12 mouse cellular contexts compared by ENCODE assay signal in the genomic region with DNA sequence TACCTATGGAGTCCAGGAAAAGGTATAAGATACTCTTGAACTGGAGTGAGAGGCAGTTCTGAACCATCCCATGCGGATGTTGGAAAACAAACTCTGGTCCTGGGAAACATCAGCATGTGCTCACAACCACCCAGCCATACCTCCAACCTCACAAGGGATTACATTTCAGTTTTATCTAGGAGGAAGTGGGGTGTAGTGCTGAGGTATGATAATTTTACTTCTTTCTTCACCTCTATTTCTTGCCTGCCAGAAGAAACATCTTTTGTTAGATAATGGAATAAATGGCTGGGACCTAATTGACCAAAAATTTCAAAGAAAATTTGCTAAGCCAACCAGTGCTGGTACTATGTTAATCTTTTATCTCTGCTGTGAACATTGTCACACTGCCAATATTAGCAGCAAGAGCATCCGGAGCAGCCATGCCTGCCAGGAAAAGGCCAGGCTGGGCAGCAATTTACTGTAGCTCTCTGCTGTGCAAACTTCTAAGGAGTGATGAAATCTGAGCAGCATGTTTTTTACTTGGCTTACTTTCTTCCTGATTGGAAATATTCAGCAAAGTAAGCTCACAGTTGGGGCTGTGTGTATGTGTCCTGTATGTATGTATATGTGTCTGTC. TPM values are rescaled to one million over a fixed set of nuclear protein-coding genes. Genes with fewer than 3 reads are reported as not detected.
DNase-seq lines count a peak whose midpoint lies in the region; ATAC-seq and TF ChIP-seq lines count a peak whose summit lies in the region.
"Had no signal": no experiment of that assay in that cellular context is flagged by ENCODE, and none has a peak within 500 bp of the region (broad histone marks: within the 10 kb centered on the region; RNA-seq: fewer than 3 reads in every experiment).

No protein-coding gene starts in this region.

- H3K27ac ChIP-seq in heart, adult 2 months, result peak overlapping the region; percentile 4; the same call in 1 of the 2 replicates
- no peak overlapping the region for H3K27ac ChIP-seq in lung, embryonic 16.5 days (ENCODE audit: low read length)
- H3K27ac ChIP-seq in midbrain, embryonic 14.5 days (replicated peaks; ENCODE audit: low read depth, low read length), result no peak overlapping the region
- H3K27ac ChIP-seq: hindbrain, embryonic 10.5 days; midbrain, embryonic 10.5 days had no signal

- no peak for DNase-seq in heart, adult 2 months
- no peak for DNase-seq in heart, postnatal 25 days (ENCODE audit: low spot score)
- DNase-seq in lung, postnatal 25 days (ENCODE audit: low spot score), result no peak
- peak; percentile 36 for DNase-seq in heart, postnatal 4 days
- DNase-seq in midbrain, embryonic 14.5 days, result no peak
- no peak for DNase-seq in thymus, postnatal 0 days (ENCODE audit: low spot score)

- H3K4me3 ChIP-seq in heart, adult 2 months, result no peak overlapping the region
- H3K4me3 ChIP-seq in lung, embryonic 16.5 days (ENCODE audit: low read length), result no peak overlapping the region
- H3K4me3 ChIP-seq in midbrain, embryonic 14.5 days (replicated peaks; ENCODE audit: low read depth, low read length), result no peak overlapping the region
- H3K4me3 ChIP-seq: erythroblast, embryonic 14.5 days; hindbrain, embryonic 10.5 days; midbrain, embryonic 10.5 days had no signal

- ATAC-seq in lung, embryonic 16.5 days (ENCODE audit: low read depth), result peak; percentile 88
- peak; percentile 66 for ATAC-seq in megakaryocyte progenitor cell, adult 5-6 weeks (replicated peaks; ENCODE audit: poor library complexity)
- ATAC-seq in midbrain, embryonic 14.5 days (ENCODE audit: low FRiP score, low TSS enrichment), result no peak

- H3K9me3 ChIP-seq in lung, embryonic 16.5 days (ENCODE audit: control insufficient read depth, low read length), result no peaks in the 10 kb centered on the region
- no peaks in the 10 kb centered on the region for H3K9me3 ChIP-seq in midbrain, embryonic 14.5 days (ENCODE audit: control insufficient read depth, low read length)
- H3K9me3 ChIP-seq: midbrain, embryonic 10.5 days had no signal

- peaks cover 2% of the 10 kb centered on the region; the same call in 1 of the 2 replicates for H3K36me3 ChIP-seq in heart, adult 2 months (ENCODE audit: control insufficient read depth, insufficient read depth, low read length)
- H3K36me3 ChIP-seq in lung, embryonic 16.5 days (ENCODE audit: control insufficient read depth, insufficient read depth, low read length), result no peaks in the 10 kb centered on the region
- no peaks in the 10 kb centered on the region for H3K36me3 ChIP-seq in midbrain, embryonic 14.5 days (ENCODE audit: control insufficient read depth, insufficient read depth, low read length)
- H3K36me3 ChIP-seq: hindbrain, embryonic 10.5 days; midbrain, embryonic 10.5 days had no signal

- peaks cover 3% of the 10 kb centered on the region; the same call in 1 of the 2 replicates for H3K4me1 ChIP-seq in heart, adult 2 months (ENCODE audit: control insufficient read depth, insufficient read depth, low read length)
- H3K4me1 ChIP-seq in lung, embryonic 16.5 days (replicated peaks; ENCODE audit: control insufficient read depth, insufficient read depth, low read length), result peaks cover 12% of the 10 kb centered on the region
- no peaks in the 10 kb centered on the region for H3K4me1 ChIP-seq in midbrain, embryonic 14.5 days (ENCODE audit: control insufficient read depth, insufficient read depth, low read length)
- H3K4me1 ChIP-seq: hindbrain, embryonic 10.5 days; midbrain, embryonic 10.5 days had no signal

- no peak overlapping the region for H3K4me2 ChIP-seq in lung, embryonic 16.5 days (ENCODE audit: low read depth, low read length)
- no peak overlapping the region for H3K4me2 ChIP-seq in midbrain, embryonic 14.5 days (ENCODE audit: low read length)

- TF ChIP-seq POLR2A in heart, adult 2 months (IDR thresholded peaks at IDR 0.05; ENCODE audit: insufficient read depth, low read depth, low read length), result no peak

- no peaks in the 10 kb centered on the region for H3K27me3 ChIP-seq in heart, adult 2 months (ENCODE audit: control insufficient read depth, insufficient read depth, low read length)
- no peaks in the 10 kb centered on the region; the same call in 1 of the 2 replicates for H3K27me3 ChIP-seq in lung, embryonic 16.5 days (ENCODE audit: control insufficient read depth, insufficient read depth, low read depth, low read length)
- H3K27me3 ChIP-seq in midbrain, embryonic 14.5 days (ENCODE audit: control insufficient read depth, insufficient read depth, low read length), result no peaks in the 10 kb centered on the region

- no peak for TF ChIP-seq CTCF in heart, adult 2 months (IDR thresholded peaks at IDR 0.05)

- TF ChIP-seq EP300 in heart, adult 2 months (IDR thresholded peaks at IDR 0.05; ENCODE audit: insufficient read depth, low read depth, low read length), result no peak

- intact Hi-C loops in heart, adult 2 months (cut with DNase I), result loop anchor here (5.0 kb wide), 1 partner anchor 112 kb away; a partner anchor contains a TSS
- intact Hi-C loops in heart, postnatal 25 days (cut with DNase I), result no loop called here

- no peaks in the 10 kb centered on the region for H3K79me2 ChIP-seq in heart, adult 2 months (replicated peaks; ENCODE audit: control insufficient read depth, insufficient read depth, low read length)

- H3K9ac ChIP-seq in heart, adult 2 months (ENCODE audit: low read depth, low read length), result no peak overlapping the region
- no peak overlapping the region for H3K9ac ChIP-seq in lung, embryonic 16.5 days (ENCODE audit: low read length)
- H3K9ac ChIP-seq in midbrain, embryonic 14.5 days (replicated peaks; ENCODE audit: low read length), result no peak overlapping the region

- 35% methylated on average over 2 of the region's 2 CpGs for WGBS in heart, adult 2 months
- 44% methylated on average over 2 of the region's 2 CpGs for WGBS in lung, embryonic 16.5 days
- 78% methylated on average over 2 of the region's 2 CpGs for WGBS in midbrain, embryonic 14.5 days

RNA-seq across cellular contexts. Expression of a gene that starts 6.3 kb away (rescaled TPM):
- total RNA-seq in heart, adult 2 months (2021), result 1 to 10 TPM in 1 of 2 experiments, under 1 TPM in 1; 0.48 to 1.0 TPM
- 2.0 and 2.8 TPM in 2 replicates for polyA plus RNA-seq in heart, adult 2 months (2012; rRNA removed)
- under 1 TPM; 0.55 to 0.64 TPM for total RNA-seq in heart, postnatal 25 days (2021)
- 0.41 and 1.0 TPM in 2 replicates for polyA plus RNA-seq in lung, embryonic 16.5 days (2015; fragmentation: Nextera tagmentation; extraction: Ambion mirVana)
- under 1 TPM; 0.45 to 0.72 TPM for total RNA-seq in heart, postnatal 4 days (2021)
- not detected in 2 replicates for total RNA-seq in megakaryocyte progenitor cell, adult 5-6 weeks (2015)
- total RNA-seq in megakaryocyte progenitor cell, adult 5-6 weeks (2017), result not detected in 2 replicates
- polyA plus RNA-seq in midbrain, embryonic 14.5 days (2014; fragmentation: Nextera tagmentation; extraction: Ambion mirVana), result not detected in 2 replicates
- 1.6 and 2.1 TPM in 2 replicates for polyA plus RNA-seq in thymus, postnatal 0 days (2015; fragmentation: Nextera tagmentation; extraction: Ambion mirVana)
- total RNA-seq: neutrophil, adult 5-6 weeks had no signal
- polyA plus RNA-seq: erythroblast, embryonic 14.5 days; hindbrain, embryonic 10.5 days; midbrain, embryonic 10.5 days had no signal

RNA-seq across cellular contexts. Expression of a gene that starts 18.9 kb away (rescaled TPM):
- total RNA-seq in heart, adult 2 months (2021), result not detected
- polyA plus RNA-seq in heart, adult 2 months (2012; rRNA removed), result 0.35 and 0.84 TPM in 2 replicates
- not detected for total RNA-seq in heart, postnatal 25 days (2021)
- not detected in 2 replicates for polyA plus RNA-seq in lung, embryonic 16.5 days (2015; fragmentation: Nextera tagmentation; extraction: Ambion mirVana)
- not detected for total RNA-seq in heart, postnatal 4 days (2021)
- 7.3 and 32.4 TPM in 2 replicates for total RNA-seq in megakaryocyte progenitor cell, adult 5-6 weeks (2015)
- total RNA-seq in megakaryocyte progenitor cell, adult 5-6 weeks (2017), result 9.4 and 27.4 TPM in 2 replicates
- polyA plus RNA-seq in midbrain, embryonic 14.5 days (2014; fragmentation: Nextera tagmentation; extraction: Ambion mirVana), result not detected in 2 replicates
- 0.54 and 0.98 TPM in 2 replicates for polyA plus RNA-seq in thymus, postnatal 0 days (2015; fragmentation: Nextera tagmentation; extraction: Ambion mirVana)
- polyA plus RNA-seq: hindbrain, embryonic 10.5 days; midbrain, embryonic 10.5 days had no signal

RNA-seq across cellular contexts. Expression of a gene that starts 46.2 kb away (rescaled TPM):
- 1 to 10 TPM; 9.1 to 9.8 TPM for total RNA-seq in heart, adult 2 months (2021)
- polyA plus RNA-seq in heart, adult 2 months (2012; rRNA removed), result 8.4 and 8.7 TPM in 2 replicates
- total RNA-seq in heart, postnatal 25 days (2021), result 10 to 100 TPM; 10.3 to 12.6 TPM
- polyA plus RNA-seq in lung, embryonic 16.5 days (2015; fragmentation: Nextera tagmentation; extraction: Ambion mirVana), result 33.2 and 42.9 TPM in 2 replicates
- 10 to 100 TPM; 17.6 to 19.2 TPM for total RNA-seq in heart, postnatal 4 days (2021)
- total RNA-seq in megakaryocyte progenitor cell, adult 5-6 weeks (2015), result 12.6 and 14.6 TPM in 2 replicates
- total RNA-seq in megakaryocyte progenitor cell, adult 5-6 weeks (2017), result 5.8 and 10.6 TPM in 2 replicates
- 83.8 and 94.4 TPM in 2 replicates for polyA plus RNA-seq in midbrain, embryonic 14.5 days (2014; fragmentation: Nextera tagmentation; extraction: Ambion mirVana)
- polyA plus RNA-seq in thymus, postnatal 0 days (2015; fragmentation: Nextera tagmentation; extraction: Ambion mirVana), result 27.5 and 27.7 TPM in 2 replicates

Comparison
In these comparisons a context has a peak if more than half of its experiments do, and no peak if none do; other contexts are left out.
1. RNA of a gene that starts 18.9 kb away (total RNA-seq): 7.3 to 32.4 TPM in megakaryocyte progenitor cell, adult 5-6 weeks; not detected in heart, adult 2 months, not detected in heart, postnatal 25 days and not detected in heart, postnatal 4 days; every median in the first group is over 4 times any median in the second.